ENCODE assay signal across 7 mouse cellular contexts in genomic region chr1:57205198-57205987, GRCm38 (mm10).
DNase-seq lines count a peak whose midpoint lies in the region; ATAC-seq lines count a peak whose summit lies in the region.

No protein-coding gene starts in this region.

- H3K9ac ChIP-seq in intestine, embryonic 14.5 days (ENCODE audit: low read length), result no peak overlapping the region
- no peak overlapping the region for H3K9ac ChIP-seq in midbrain, embryonic 12.5 days (replicated peaks)

- 4% methylated on average over 9 of the region's 9 CpGs for WGBS in intestine, embryonic 14.5 days
- WGBS in midbrain, embryonic 12.5 days, result 8% methylated on average over 9 of the region's 9 CpGs

- peak overlapping the region; percentile 25 for H3K4me2 ChIP-seq in intestine, embryonic 14.5 days (ENCODE audit: low read length)
- H3K4me2 ChIP-seq in midbrain, embryonic 12.5 days (replicated peaks), result peak overlapping the region; percentile 35

- no peak overlapping the region for H3K27ac ChIP-seq in intestine, embryonic 14.5 days (ENCODE audit: low read depth)
- no peak overlapping the region for H3K27ac ChIP-seq in midbrain, embryonic 12.5 days (replicated peaks)

- H3K36me3 ChIP-seq in intestine, embryonic 14.5 days (ENCODE audit: control insufficient read depth, insufficient read depth, low read length), result no peaks in the 10 kb centered on the region
- H3K36me3 ChIP-seq in midbrain, embryonic 12.5 days, result no peaks in the 10 kb centered on the region

- no peaks in the 10 kb centered on the region for H3K9me3 ChIP-seq in intestine, embryonic 14.5 days (ENCODE audit: control insufficient read depth, low read length)
- H3K9me3 ChIP-seq in midbrain, embryonic 12.5 days, result no peaks in the 10 kb centered on the region

- H3K4me3 ChIP-seq in intestine, embryonic 14.5 days (ENCODE audit: low read depth, low read length), result no peak overlapping the region
- H3K4me3 ChIP-seq in midbrain, embryonic 12.5 days, result no peak overlapping the region

- no peaks in the 10 kb centered on the region for H3K27me3 ChIP-seq in intestine, embryonic 14.5 days (replicated peaks; ENCODE audit: control insufficient read depth, insufficient read depth, low read length)
- H3K27me3 ChIP-seq in midbrain, embryonic 12.5 days, result peaks cover 77% of the 10 kb centered on the region

- DNase-seq in adrenal gland, adult 8-10 months, result peak; percentile 14
- peak; percentile 48 to 71 for DNase-seq in cerebellum, postnatal 4 days (ENCODE audit: low spot score in 2 of 2)
- DNase-seq in gastrocnemius, adult 8-10 months (ENCODE audit: low spot score in 2 of 2), result peak; percentile 8 to 11
- peak; percentile 87 for DNase-seq in intestine, embryonic 14.5 days (ENCODE audit: low spot score)
- DNase-seq in left cerebral cortex, adult 8-10 months (ENCODE audit: low spot score in 2 of 2), result peak; percentile 40 to 67
- peak; percentile 5 to 21 for DNase-seq in spleen, postnatal 36 days (ENCODE audit: low spot score in 2 of 2)

- ATAC-seq in intestine, embryonic 14.5 days (replicated peaks; ENCODE audit: low FRiP score, low TSS enrichment, low read depth), result peak; percentile 69
- peak; percentile 76 for ATAC-seq in midbrain, embryonic 12.5 days (ENCODE audit: low FRiP score, low read depth)

- H3K4me1 ChIP-seq in intestine, embryonic 14.5 days (replicated peaks; ENCODE audit: control insufficient read depth, insufficient read depth, low read length), result peaks cover 8% of the 10 kb centered on the region
- H3K4me1 ChIP-seq in midbrain, embryonic 12.5 days, result peaks cover 6% of the 10 kb centered on the region; the same call in 1 of the 2 replicates

Comparison
In these comparisons a context has a peak if more than half of its experiments do, and no peak if none do; other contexts are left out.
1. DNase-seq: peak in every context shown above with its lines; median percentile 87 in intestine, embryonic 14.5 days; 60 in cerebellum, postnatal 4 days; 54 in left cerebral cortex, adult 8-10 months; 14 in adrenal gland, adult 8-10 months; 13 in spleen, postnatal 36 days; 10 in gastrocnemius, adult 8-10 months.